Mouse (Mus musculus): ENCODE measurements at regions not wholly inside any gene's neighbourhood (a gene's known extent, or its start where the extent isn't known, plus 50 kb on each side); places are given as distances from the start of the nearest gene placed in this dataset.
A peak's percentile ranks its signal among the peaks of the same experiment; 100 is the strongest.
"Not testable (repeated sequence)": the region's sequence is repeated elsewhere in the genome, so short reads cannot be mapped to it uniquely, and the experiment has no call there.

- DNase-seq, result no peak
Observed at GRCm38 (mm10) chr3:21891819-21892480, 184.5 kb upstream of the Tbl1xr1 start.

- no peak for DNase-seq
Observed at GRCm38 (mm10) chr3:21892864-21893404, 183.5 kb upstream of the Tbl1xr1 start.

- no peak for DNase-seq
Observed at GRCm38 (mm10) chr3:21895551-21895950, 180.9 kb upstream of the Tbl1xr1 start.

- DNase-seq, result no peak
Observed at GRCm38 (mm10) chr3:21898241-21898640, 178.2 kb upstream of the Tbl1xr1 start.

GRCm38 (mm10) chr3:21905384-21906073 is 170.9 kb upstream of the Tbl1xr1 start:
- DNase-seq, result peak; percentile 53 to 57

GRCm38 (mm10) chr3:21908828-21909227 is 167.6 kb upstream of the Tbl1xr1 start:
- DNase-seq, result no peak

GRCm38 (mm10) chr3:21910080-21910479 is 166.4 kb upstream of the Tbl1xr1 start:
- DNase-seq, result no peak

GRCm38 (mm10) chr3:21911071-21911470 is 165.4 kb upstream of the Tbl1xr1 start:
- DNase-seq, result no peak

- no peak for DNase-seq
Observed at GRCm38 (mm10) chr3:21917228-21917910, 159.1 kb upstream of the Tbl1xr1 start.

- peak; percentile 82 to 88 for DNase-seq
Observed at GRCm38 (mm10) chr3:21918431-21918830, 158.0 kb upstream of the Tbl1xr1 start.

- DNase-seq, result no peak
Observed at GRCm38 (mm10) chr3:21919931-21920330, 156.5 kb upstream of the Tbl1xr1 start.

GRCm38 (mm10) chr3:21931951-21932350 is 144.5 kb upstream of the Tbl1xr1 start:
- peak; percentile 44 to 65 for DNase-seq

- DNase-seq, result not testable (repeated sequence)
Observed at GRCm38 (mm10) chr3:21932696-21933095, 143.8 kb upstream of the Tbl1xr1 start.

- peak in 1 of 2 experiments; percentile 16 for DNase-seq
Observed at GRCm38 (mm10) chr3:21934731-21935271, 141.7 kb upstream of the Tbl1xr1 start.

GRCm38 (mm10) chr3:21935571-21936261 is 140.7 kb upstream of the Tbl1xr1 start:
- peak; percentile 97 to 99 for DNase-seq

- no peak for DNase-seq
Observed at GRCm38 (mm10) chr3:21936262-21936603, 140.2 kb upstream of the Tbl1xr1 start.

GRCm38 (mm10) chr3:21936616-21937015 is 139.8 kb upstream of the Tbl1xr1 start:
- DNase-seq, result peak; percentile 23 to 41

- DNase-seq, result no peak
Observed at GRCm38 (mm10) chr3:21937281-21938035, 139.0 kb upstream of the Tbl1xr1 start.

GRCm38 (mm10) chr3:21938071-21938848 is 138.2 kb upstream of the Tbl1xr1 start:
- peak; percentile 45 to 73 for DNase-seq

GRCm38 (mm10) chr3:21939738-21940137 is 136.7 kb upstream of the Tbl1xr1 start:
- DNase-seq, result no peak

GRCm38 (mm10) chr3:21941596-21941995 is 134.9 kb upstream of the Tbl1xr1 start:
- DNase-seq, result no peak

Data from kidney, postnatal 25 days (tissue).